Mouse (Mus musculus): ENCODE results near the gene Ccdc28b.

Gene Ccdc28b

DNA sequence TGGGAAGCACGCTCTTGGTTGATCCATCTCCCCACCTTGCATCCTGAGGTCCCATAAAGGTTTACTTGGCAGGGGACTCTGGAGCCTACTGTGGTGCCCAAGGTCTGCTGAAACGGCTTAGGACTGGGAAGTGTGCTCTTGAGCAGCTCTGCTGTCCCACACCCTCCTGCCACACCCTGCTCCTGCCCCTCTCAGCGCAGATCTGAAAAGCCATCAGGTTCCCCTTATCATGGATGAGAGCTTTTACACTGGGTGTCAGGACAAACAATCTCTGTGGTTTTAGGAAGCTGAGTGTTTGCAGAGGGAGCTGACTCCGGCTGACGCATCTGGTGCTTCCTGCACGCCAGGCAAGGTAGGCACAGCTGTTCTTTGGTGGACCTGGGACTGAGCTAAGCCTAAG is 10.1 kb upstream of the Ccdc28b start:
- POLR2A ChIA-PET: interaction anchor here (0.5 to 17.7 kb wide), 15 partner anchors 5 to 762 kb away, joined by 3 to 255 read pairs (median 4); partner anchors contain the start of genes Ccdc28b (in 2 of the 4), Iqcc (in 1 of the 4), Marcksl1 (in 1 of the 4) and Txlna (in 1 of the 4)
- CTCF ChIA-PET: interaction anchor here (0.5 to 1.4 kb wide), 7 partner anchors 9 to 345 kb away, joined by 3 to 14 read pairs (median 3); partner anchors contain the start of gene Ccdc28b (in 1 of the 4)

DNA sequence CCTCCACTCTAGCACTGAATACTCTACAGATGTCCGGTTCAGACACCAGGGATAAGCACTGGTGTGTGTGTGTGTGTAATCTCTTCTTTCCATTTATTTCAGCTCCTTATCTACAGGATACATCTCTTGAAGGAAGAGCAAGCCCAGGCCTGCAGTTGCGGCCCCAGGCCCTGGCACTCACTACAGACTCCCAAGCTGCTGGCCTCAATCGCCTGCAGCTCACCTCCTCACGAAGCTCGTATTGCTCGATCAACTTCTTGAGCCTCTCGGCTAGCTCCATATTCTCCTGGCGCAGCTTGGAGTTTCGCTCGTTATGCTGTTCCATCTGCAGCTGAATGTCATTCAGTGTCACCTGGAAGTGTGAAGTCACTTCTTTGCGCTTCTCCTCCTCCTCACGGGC is 8.1 kb upstream of the Ccdc28b start:
- POLR2A ChIA-PET: interaction anchor here in 3 of 4 experiments (0.7 to 17.7 kb wide), 9 partner anchors 6 to 151 kb away, joined by 3 to 255 read pairs (median 6); partner anchors contain the start of genes Txlna (in 3 of the 3), Ccdc28b (in 2 of the 3) and Iqcc (in 1 of the 3)
- CTCF ChIA-PET: interaction anchor here in 1 of 4 experiments (1.2 kb wide), 2 partner anchors 23 to 456 kb away, joined by 3 to 6 read pairs; no protein-coding TSS in a partner anchor

DNA sequence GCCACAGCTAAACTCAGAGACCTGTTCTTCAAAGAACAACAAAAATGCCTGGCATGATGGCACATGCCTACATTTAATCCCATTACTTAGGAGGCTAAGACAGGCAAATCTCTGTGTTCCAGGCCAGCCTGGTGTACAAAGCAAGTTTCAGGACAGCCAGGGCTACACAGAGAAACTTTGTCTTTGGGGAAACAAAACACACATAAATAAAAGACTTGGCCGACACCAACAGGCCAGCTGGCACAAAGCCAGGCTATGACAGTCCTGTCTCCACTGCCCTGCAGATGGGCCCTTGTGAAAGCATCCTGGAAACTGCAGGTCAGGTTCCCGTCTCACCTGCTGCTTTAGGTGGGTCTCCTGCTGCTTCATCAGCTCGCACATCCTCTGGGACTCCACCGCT is 7.2 kb upstream of the Ccdc28b start:
- CTCF ChIA-PET: interaction anchor here in 1 of 4 experiments (1.2 kb wide), 2 partner anchors 22 to 457 kb away, joined by 3 to 6 read pairs; no protein-coding TSS in a partner anchor
- POLR2A ChIA-PET: interaction anchor here in 2 of 4 experiments (0.9 to 17.7 kb wide), 11 partner anchors 5 to 150 kb away, joined by 3 to 255 read pairs (median 5); partner anchors contain the start of genes Txlna (in 2 of the 2), Ccdc28b (in 1 of the 2) and Iqcc (in 1 of the 2)

DNA sequence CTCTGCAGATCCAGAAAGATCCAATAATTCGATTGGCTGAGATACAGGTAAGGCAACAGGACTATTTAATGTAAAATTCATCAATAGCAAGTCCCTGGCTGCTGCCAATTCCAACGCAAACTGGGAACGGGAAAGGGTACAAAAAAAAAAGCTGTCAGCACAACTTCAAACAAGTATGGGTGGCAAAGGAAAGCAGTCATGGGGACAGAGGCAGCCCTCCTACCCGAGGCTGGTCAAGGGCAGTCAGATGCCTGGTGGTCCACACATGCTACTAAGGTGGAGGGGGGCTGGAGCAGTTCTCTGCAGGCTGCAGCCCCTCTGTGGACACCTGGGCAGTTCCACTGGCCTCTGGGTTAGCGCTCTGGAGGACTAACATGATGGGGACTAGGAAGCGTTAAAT is 2.3 kb upstream of the Ccdc28b start:
- ChIA-PET CTCF (interaction anchor here in 3 of 4 experiments (3.0 to 4.3 kb wide), 3 partner anchors 17 to 18 kb away, joined by 10 to 17 read pairs (median 16); no protein-coding TSS in a partner anchor), POLR2A (interaction anchor here in 3 of 4 experiments (0.5 to 17.7 kb wide), 13 partner anchors 8 to 96 kb away, joined by 3 to 255 read pairs (median 5); partner anchors contain the start of genes Tmem39b (in 2 of the 3) and Txlna (in 2 of the 3))

DNA sequence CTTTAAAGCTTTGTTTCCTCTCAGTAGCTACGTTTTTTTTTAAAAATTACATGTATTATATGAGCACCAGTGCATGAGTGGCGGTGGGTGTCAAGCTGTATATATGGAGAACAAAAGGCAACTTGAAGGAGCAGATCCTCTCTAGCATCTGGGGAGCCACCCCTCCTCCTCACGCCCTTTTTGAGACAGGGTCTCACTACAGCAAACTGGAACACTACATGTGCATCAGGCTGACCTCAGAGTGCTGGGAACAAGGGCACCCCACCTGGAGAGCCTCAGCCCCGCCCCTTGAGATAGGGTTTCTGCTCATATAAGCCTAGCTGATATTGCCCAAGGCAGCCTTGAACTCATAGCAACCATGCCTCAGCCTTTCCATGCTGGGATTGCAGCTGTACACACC is 1.7 kb upstream of the Ccdc28b start:
- POLR2A ChIA-PET: interaction anchor here (0.5 to 17.7 kb wide), 15 partner anchors 7 to 95 kb away, joined by 3 to 255 read pairs (median 5); partner anchors contain the start of genes Tmem39b (in 2 of the 4) and Txlna (in 2 of the 4)

DNA sequence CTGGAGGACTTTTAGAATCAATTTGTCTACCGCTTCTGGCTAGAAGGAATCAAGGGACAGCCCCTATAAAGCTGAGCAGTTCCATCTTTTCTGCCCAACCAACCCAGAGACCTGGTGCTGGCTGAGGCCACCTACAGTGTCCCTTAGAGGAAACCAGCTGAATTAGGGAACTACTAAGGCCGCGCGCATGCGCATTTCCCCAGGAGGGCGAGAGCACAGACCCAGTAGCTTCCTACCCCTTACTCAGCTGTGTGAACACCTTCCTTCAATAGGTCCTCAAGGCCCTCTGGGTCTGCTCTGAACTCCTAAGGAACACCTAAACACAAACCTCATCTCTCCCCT is 1.3 kb upstream of the Ccdc28b start:
- POLR2A ChIA-PET: interaction anchor here (0.6 to 17.7 kb wide), 17 partner anchors 8 to 627 kb away, joined by 3 to 255 read pairs (median 5); partner anchors contain the start of genes Txlna (in 2 of the 4) and Tmem39b (in 1 of the 4)
- CTCF ChIA-PET: interaction anchor here in 3 of 4 experiments (0.7 to 4.3 kb wide), 6 partner anchors 9 to 164 kb away, joined by 3 to 17 read pairs (median 8); partner anchors contain the start of genes Bsdc1 (in 1 of the 3) and Fam167b (in 1 of the 3)

More for the DNA sequence above, 1.7 kb upstream of the Ccdc28b start:
- CTCF ChIA-PET: interaction anchor here in 3 of 4 experiments (0.7 to 4.3 kb wide), 5 partner anchors 9 to 48 kb away, joined by 3 to 17 read pairs (median 10); partner anchors contain the start of gene Fam167b (in 1 of the 3)

DNA sequence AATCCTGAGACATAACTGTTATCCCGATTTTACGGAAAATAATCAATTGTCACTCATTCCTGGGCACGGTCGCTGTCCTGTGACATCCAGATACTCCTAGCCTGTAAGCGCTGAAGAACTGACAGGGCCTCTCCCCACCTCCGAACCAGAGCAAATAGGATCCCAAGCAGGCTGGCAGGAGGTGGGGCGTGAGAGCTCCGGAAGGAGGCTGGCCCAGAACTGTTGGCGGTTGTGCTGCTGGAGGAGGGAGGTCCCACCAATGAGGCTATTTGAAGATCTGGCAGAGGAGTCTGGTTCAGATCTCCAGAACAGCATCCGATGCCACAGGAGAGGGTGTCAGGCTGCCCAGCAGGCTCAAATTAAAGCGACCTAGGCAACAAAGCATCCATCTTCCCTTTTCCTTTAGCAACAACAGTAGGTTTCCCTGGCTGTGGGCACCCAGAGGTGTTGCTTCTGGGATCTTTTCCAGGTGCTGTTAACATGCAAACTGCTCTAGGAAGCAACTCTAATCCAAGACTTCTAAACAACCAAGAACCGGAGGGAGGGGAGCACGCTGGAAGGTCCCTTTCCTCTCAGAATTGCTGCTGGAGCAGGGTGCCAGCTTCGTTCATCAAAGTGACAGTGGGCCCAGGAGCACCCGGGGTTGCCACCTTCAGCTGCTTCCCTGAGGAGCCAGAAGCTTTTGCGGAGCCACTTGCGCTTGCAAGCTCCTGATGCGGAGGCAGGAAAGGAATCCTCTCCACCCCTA is 708 bp upstream of the Ccdc28b start:
- CTCF ChIA-PET: interaction anchor here in 3 of 4 experiments (0.6 to 4.3 kb wide), 8 partner anchors 10 to 163 kb away, joined by 3 to 17 read pairs (median 4); partner anchors contain the start of genes Bsdc1 (in 1 of the 3) and Fam167b (in 1 of the 3)
- POLR2A ChIA-PET: interaction anchor here (0.6 to 17.7 kb wide), 32 partner anchors 8 to 626 kb away, joined by 3 to 255 read pairs (median 4); partner anchors contain the start of genes Txlna (in 3 of the 4), Dcdc2b (in 2 of the 4), Pef1 (in 1 of the 4) and S100pbp (in 1 of the 4)

DNA sequence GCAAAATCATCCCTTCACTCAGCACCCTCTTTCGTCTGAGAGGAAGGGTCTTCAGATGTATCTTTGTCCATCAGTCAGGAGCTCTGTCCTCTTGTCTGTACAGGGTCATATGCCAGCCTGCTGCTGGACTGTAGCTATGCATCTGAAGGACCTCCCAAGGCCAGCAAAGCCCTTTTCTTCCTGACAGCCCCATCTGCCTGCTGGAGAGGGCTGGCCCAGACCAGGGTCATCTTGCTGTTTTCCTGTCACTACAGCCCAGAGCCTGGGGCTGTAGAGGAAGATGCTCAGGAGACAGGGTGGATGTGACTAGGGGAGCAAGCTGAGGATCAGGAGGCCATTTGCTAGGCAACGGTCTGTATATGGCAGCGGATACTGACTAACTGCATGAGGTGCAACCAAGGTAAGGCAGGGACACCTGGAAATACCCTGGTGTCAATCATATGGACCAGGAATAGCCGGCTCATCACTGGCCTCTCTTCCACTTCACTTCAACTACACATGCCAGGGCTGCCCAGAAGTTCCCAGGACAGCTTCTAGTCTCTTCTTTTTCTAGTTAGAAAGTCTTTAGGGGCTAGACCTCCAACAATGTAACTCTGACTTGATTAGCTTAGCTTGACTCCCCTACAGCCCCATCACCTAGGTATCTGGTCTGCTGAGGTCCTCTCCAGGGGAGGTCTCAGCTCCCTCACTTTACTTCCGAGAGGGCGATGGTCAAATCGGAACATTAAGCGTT is 778 bp downstream of the Ccdc28b start:
- ChIA-PET CTCF (interaction anchor here in 3 of 4 experiments (0.6 to 4.3 kb wide), 7 partner anchors 11 to 83 kb away, joined by 3 to 17 read pairs (median 7); no protein-coding TSS in a partner anchor), POLR2A (interaction anchor here (0.5 to 17.7 kb wide), 19 partner anchors 9 to 278 kb away, joined by 3 to 255 read pairs (median 5); partner anchors contain the start of genes Dcdc2b (in 2 of the 4), Txlna (in 2 of the 4), Kpna6 (in 1 of the 4) and Tmem39b (in 1 of the 4))

DNA sequence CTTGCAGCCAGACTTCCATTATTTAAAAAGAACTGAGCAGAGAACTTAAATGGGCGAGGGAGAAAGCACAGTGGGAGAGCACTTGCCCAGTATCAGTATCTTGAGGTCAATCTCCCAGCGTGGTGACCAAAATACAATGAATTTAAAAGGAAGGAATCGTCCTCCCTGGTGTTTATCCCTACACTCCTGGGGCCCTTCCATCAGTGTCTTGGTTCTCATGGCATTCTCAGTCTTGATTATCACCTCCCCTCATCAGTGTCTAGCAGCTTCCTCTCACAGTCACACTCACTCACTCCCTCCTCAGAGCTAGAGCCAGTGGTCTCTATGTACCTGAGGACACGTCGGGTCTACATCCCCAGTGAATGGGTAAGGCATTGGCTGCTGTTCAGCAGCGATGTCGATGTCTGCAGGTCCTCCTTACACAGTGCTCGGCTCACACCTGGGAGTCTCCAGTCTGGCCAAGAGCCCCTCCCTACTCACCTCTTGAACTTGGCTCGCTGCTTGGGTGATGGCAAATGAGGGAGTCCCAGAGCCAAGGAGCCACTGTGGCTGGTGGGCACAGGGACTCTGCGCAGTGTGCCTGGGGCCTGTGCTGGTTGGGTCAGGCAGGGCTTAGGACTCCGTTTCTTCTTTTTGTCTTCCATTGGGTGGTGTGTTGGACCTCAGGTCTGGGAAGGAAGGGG is 1.5 kb downstream of the Ccdc28b start:
- CTCF ChIA-PET: interaction anchor here in 2 of 4 experiments (1.2 to 1.7 kb wide), 2 partner anchors 12 to 82 kb away, joined by 3 read pairs; no protein-coding TSS in a partner anchor
- POLR2A ChIA-PET: interaction anchor here in 2 of 4 experiments (0.5 to 17.7 kb wide), 8 partner anchors 9 to 277 kb away, joined by 3 to 255 read pairs (median 20); partner anchors contain the start of genes Txlna (in 2 of the 2), Dcdc2b (in 1 of the 2) and Kpna6 (in 1 of the 2)

DNA sequence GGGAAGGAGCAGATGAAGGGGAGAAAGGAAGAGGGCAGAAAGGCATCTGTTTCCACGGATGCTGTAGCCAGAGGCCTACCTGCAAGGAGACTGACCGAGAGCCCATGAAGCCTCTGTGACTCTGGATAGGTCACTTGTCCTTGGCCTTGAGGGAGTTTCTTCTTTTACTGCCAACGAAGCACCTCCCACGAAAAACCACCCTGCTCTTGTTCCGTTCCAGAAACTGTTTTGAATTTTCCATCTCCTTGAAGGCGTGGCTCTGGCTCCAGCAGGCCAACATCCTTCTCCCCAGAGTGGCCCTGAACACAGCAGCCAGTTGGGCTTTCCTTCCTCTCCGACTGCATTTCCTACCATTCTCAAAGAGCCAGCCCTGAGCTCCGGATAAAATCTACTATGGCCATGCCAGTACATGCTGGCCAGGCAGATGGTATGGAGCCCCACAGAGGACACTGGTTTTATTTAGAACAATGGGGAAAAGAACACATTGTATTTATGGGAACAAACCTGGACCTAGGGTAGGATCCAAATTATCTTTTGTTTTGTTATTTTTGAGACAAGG is 2.4 kb downstream of the Ccdc28b start:
- ChIA-PET CTCF (interaction anchor here in 1 of 4 experiments (1.8 kb wide), 1 partner anchor 13 kb away, joined by 6 read pairs; no protein-coding TSS in a partner anchor), POLR2A (interaction anchor here in 1 of 4 experiments (17.7 kb wide), 1 partner anchor 18 kb away, joined by 255 read pairs; the partner anchor contains the start of gene Txlna)

DNA sequence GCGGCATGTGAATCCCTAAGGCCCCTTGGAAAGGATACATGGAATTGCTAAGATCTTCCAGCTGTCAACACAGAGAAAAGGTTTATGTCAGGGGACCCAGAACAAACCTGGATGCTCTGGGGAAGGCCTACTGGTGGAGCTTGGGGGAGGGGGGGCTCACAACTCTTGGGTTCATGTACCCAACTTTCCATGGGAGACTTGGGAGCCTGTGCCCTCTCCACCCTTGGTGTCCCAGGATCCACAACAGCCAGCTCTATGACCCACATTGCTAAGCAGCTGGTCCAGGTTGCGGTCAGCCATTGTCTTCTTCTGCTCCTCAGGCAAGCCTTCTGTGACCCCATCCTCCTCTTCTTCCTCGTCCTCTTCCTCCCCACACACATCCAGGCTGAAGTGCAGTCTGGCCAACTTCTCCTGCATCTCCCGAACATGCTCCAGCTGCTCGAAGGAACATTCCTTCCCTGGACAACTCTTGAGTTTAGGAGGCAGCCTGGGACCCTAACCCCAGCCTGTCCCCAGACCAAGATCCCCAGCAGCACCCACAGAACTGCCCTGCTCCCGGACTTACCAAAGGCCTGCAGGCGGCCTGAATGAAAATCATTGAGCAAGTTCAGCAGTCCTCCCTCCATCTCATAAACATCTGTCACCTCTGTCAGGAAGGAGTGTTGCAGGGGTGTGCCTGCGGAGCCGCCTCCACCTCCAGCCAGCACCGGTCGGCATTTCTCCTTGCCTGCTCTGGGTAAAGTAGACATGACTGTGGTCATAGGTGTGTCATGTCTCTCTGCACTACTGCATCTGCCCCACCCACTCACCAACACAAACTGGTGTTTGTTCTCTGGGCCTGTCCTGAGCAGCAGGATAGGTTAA is 3.1 kb downstream of the Ccdc28b start:
- ChIA-PET CTCF (interaction anchor here in 1 of 4 experiments (1.8 kb wide), 1 partner anchor 12 kb away, joined by 6 read pairs; no protein-coding TSS in a partner anchor), POLR2A (interaction anchor here in 3 of 4 experiments (0.6 to 17.7 kb wide), 9 partner anchors 10 to 107 kb away, joined by 3 to 255 read pairs (median 3); partner anchors contain the start of genes Txlna (in 2 of the 3), Eif3i (in 1 of the 3), Marcksl1 (in 1 of the 3) and Tmem234 (in 1 of the 3))

DNA sequence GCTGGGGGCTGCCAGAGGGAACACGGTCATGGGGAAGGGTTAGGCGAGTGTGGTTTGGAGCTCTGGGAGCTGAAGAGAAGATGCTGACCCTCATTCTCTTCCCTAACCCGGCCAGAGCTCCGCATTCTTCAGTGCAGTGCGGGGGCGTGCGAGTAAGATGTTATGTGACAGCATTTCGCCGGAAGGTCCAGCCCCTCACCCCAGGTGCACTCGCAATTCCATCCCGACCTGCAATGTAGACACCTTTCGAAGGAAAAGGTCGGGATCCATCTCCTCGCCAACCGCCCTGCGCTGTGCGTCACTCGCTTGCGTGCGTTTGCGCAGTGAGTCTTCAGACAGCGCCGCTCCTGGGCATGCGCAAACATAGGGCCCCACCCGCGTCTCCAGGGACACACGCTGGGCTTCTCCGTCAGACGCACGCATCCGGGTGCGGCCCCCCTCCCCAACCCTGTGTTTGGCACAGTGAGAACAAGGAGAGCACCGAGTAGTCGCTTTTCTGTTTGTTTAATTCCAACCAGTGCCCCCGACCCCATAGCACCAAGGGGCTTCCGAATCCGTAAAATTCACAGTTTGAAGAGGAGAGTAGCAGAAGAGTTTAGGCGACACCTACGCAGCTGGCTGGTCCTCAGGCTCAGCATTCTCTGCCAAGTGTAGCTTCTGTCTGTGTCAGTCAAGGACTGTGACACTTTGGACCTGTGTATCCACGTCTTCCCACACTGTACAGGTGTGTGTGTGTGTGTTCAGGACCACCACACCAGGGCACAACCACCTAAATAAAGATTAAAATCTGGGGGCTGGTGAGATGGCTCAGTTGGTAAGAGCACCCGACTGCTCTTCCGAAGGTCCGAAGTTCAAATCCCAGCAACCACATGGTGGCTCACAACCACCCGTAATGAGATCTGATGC is 4.7 kb downstream of the Ccdc28b start, which contains the start of gene Iqcc:
Iqcc (minus strand) TSS at position 314 of the 906 bp plus-strand sequence.
- POLR2A ChIA-PET: interaction anchor here (0.5 to 17.7 kb wide), 14 partner anchors 9 to 155 kb away, joined by 3 to 255 read pairs (median 4); partner anchors contain the start of genes Txlna (in 3 of the 4) and Marcksl1 (in 1 of the 4)
- CTCF ChIA-PET: interaction anchor here (0.5 to 3.1 kb wide), 7 partner anchors 9 to 133 kb away, joined by 3 to 21 read pairs (median 4); no protein-coding TSS in a partner anchor

DNA sequence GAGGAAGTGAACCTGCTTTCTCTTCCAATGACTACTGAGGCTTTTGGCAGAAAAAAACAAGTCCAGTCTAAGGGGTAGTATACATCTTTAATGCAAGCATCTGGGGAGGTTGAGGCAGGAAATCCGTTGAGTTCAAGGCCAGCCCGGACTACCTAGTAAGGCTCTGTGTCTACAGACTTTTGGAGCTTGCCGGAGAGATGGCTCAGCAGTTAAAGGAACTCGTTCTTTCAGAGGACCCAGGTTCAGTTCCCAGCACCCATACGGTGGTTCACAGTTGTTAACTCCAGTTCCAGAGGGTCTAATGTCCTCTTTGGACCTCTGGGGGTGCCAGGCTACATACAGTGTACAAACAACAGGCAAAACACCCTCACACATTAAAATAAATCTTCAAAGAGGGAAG is 5.7 kb downstream of the Ccdc28b start:
- ChIA-PET CTCF (interaction anchor here in 2 of 4 experiments (1.0 to 3.1 kb wide), 4 partner anchors 8 to 41 kb away, joined by 3 to 21 read pairs (median 6); no protein-coding TSS in a partner anchor), POLR2A (interaction anchor here in 3 of 4 experiments (1.0 to 17.7 kb wide), 10 partner anchors 8 to 23 kb away, joined by 3 to 255 read pairs (median 10); partner anchors contain the start of gene Txlna (in 3 of the 3))

DNA sequence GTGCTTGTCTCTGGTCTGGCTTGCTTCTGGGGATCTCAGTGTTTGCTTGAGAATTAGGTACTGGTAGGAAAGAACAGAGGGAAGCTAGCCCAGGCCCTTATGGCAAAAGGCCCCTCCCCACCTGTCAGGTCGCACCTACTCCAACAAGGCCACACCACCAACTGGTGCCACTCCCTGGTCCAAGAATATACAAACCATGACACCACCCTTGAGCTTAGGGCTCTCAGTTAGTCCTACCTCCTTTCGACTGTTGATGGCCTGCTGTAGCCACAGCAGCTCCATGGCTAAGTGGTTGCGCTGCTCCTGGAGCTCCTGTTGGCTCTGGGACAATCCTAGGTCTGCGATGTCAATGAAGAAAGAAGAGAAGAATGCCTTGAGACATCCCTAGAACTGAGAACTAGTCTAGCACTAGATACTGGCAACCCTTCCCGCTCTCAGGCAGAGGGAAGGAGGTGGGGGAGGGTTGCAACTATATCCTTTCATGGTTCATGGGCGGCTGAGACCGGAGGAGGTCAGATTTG is 6.6 kb downstream of the Ccdc28b start:
- POLR2A ChIA-PET: interaction anchor here in 2 of 4 experiments (1.3 to 17.7 kb wide), 7 partner anchors 8 to 46 kb away, joined by 3 to 255 read pairs (median 11); partner anchors contain the start of gene Txlna (in 2 of the 2)
- CTCF ChIA-PET: interaction anchor here in 2 of 4 experiments (1.4 to 3.1 kb wide), 2 partner anchors 8 to 9 kb away, joined by 7 to 21 read pairs; no protein-coding TSS in a partner anchor

Measured in embryonic stem cell, embryonic (primary cell).